Mouse (Mus musculus) adrenal gland, postnatal 14 days (tissue): Measurements from ENCODE around the gene Pde10a. TPM values are rescaled to one million over a fixed set of nuclear protein-coding genes. Genes with fewer than 3 reads are reported as not detected.

Source experiments
- DNase-seq: peaks from one replicate; pipeline ENCODE4 v3.0.0; 2021; ENCODE audit warnings: mixed read lengths
- total RNA-seq: library from RNA; stranded (reverse); gene quantifications from 2 replicates; pipeline ENCODE4 v1.2.3, GENCODE M21; 2021

The Pde10a gene
- total RNA-seq, 1 experiment from 2014 or later = 33.0 TPM

DNA sequence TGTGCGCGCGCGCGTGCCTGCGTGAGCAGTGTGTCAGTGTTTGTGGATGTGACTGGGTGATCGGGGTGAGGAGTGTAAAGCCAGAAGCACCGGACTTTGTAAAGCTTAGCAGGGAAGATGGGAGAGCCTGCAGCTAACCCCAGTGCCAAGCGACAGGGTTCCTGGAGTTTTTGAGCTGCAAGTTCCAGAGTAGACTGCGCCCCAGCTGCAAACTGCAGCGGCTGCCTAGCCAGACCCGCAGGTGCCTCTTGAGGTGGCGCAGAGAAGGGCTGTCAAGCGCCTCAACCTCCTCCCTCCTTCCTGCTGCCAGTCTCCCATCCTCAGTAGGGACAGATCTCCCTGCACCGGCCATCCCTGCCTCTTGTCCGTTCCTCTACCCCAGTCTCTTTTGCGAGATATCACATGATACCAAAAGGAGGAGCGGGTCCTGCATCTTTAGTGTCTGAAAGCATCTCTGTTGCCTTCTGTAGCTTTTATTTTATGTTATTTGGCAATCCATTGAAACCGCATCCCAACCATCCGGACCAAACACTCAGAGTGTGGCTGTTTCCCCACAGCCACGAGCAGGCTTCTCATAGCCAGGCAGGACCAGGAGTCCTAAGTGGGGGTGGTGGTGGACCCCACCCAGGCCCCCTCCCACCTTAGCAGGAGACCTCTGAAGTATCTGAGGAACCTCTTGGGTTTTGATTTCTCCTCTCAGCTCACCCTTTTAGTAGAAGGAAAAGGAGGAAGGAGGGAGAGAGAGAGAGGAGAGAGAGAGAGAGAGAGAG is 984 bp downstream of the Pde10a start:
- peak; percentile 41 for DNase-seq

GRCm38 (mm10) chr17:8526815-8527261 is 1.7 kb downstream of the Pde10a start:
- no peak for DNase-seq

- DNase-seq = no peak
Observed at GRCm38 (mm10) chr17:8528641-8529040, 3.5 kb downstream of the Pde10a start.

DNA sequence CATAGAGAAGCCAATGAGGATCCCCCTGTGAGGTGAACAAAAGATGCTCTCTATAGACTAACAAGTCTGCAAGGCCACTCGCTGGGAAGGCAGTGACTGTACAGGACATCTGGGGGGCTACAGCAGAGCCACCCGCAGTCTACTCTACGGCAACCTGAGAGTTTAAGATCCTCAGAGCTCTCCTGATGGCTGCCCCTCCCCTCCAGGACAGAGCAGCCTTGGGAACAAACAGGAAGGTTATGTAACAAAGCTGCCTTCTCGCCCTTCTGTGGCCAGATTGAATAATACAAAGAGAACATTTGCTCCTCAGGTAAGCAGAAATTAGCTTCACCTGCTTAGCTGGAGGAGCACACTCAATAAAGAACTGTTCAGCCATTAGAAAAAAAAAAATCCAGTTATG is 7.4 kb downstream of the Pde10a start:
- no peak for DNase-seq

GRCm38 (mm10) chr17:8533828-8534227 is 8.7 kb downstream of the Pde10a start:
- DNase-seq = peak; percentile 57

DNA sequence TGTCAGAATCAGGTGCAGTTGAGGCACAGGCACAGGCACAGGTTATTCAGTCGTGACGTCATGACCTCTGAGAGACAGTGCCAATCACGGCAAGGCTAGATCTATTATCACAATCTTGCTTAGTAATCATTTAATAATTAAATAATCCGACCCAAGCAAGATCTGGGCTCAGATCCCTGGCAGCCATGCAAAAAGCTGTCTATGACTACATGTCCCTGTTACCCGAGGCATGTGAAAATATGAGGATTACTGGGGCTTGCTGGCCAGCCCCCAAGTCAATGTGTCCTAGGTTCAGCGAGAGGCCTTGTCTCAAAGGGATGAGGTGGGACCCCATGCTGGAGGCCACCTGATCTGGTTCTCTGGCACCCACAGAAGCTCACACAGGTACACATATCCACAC is 11.3 kb downstream of the Pde10a start:
- peak; percentile 17 for DNase-seq

DNA sequence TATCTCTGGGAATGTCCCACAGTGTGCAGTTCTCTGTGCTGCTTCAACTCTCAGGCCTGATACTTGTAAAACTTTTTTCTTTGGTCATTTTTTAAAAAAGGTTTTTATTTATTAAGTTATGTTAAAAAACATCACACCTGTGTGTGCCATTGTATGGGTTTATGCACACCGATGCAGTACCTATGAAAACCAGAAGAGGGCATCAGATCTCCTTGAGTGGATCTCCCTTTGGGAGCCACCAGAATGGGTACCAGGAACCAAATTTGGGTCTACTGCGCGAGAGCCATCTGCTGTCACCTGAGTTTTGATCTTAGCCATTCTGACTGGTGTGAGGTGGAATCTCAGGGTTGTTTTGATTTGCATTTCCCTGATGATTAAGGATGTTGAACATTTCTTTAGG is 12.9 kb downstream of the Pde10a start:
- DNase-seq = peak; percentile 45

DNA sequence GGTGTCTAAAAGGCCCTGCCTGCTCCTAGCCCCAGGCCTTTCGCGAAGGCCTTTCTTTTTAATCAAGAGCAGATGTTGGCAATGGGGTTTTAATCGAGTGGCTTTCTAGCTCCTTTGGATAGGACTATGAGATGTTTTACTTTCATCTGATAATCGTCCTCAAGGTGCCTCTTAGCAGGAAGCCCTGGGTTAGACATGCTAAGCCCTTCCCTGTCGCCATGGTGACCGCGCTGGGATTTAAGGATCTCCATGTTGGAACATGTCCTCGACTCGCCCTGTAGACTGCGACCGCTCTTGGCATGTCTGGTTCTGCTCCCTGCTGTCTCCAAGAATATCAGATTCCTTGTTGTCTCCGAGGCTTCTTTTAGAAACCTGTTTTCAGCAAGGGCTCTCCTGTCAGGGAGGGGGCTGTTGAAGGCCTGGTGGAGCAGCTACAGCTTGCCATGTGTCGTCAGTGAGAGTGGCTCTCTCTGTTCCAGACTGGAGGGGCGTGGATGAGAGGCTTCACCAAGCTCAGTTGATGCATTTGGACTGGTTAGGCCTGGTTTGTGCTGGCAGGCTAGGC is 16.9 kb downstream of the Pde10a start:
- DNase-seq = no peak

DNA sequence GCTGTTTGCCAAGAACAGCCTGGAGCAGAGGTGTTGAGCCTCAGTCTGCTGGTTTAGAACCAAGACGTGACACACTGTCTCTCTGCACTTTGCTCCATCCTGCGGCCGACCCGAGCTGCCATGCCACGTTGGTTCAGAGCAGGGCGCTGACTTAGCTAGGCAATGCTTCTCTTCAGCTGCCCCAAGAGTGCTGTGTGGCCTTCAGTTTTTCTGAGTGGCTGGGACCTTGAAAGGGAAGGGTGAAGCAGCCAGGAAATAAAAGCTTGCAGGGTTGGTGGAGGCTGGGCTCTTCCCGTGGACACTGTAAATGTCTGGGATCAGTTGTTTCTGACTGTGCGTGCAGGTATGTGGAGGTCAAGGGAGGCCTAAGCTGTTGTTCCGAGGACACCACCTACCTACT is 21.2 kb downstream of the Pde10a start:
- peak; percentile 57 for DNase-seq

- no peak for DNase-seq
Observed at GRCm38 (mm10) chr17:8548733-8549132, 23.6 kb downstream of the Pde10a start.

- DNase-seq = no peak
Observed at GRCm38 (mm10) chr17:8551641-8552040, 26.5 kb downstream of the Pde10a start.

DNA sequence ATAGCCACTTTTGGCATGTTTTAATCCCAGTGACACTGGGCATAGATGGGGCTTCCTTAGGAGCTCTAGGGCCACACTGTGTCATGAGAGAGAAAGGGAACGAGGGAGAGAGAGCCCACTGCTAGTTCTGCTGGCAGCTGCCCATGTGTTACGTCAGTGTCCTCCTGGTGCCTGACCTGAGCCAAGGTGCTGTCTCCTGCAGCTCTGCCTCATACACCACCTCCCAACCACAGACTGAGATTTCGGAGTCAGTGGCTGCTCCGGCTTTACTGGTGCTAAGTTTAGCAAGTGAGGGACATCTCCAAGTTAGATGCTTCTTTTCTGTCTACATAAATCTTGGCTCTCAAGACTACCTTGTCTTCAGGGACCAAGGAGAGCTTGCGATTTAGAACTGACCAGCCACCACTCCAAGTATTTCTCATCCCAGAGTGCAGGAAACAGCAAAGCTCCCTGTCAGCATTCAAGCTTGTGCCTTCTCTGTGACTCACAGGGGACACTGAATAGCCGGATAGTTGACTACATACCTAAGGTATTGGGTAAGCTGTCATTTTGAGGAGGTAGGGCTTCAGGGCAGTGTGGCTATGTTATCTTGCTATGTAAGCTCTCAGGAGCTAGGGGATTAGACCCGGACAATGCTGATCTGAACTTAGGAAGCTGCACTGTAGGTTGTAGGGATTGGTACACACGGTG is 27.3 kb downstream of the Pde10a start:
- DNase-seq = peak; percentile 30

- DNase-seq = no peak
Observed at GRCm38 (mm10) chr17:8553601-8554000, 28.4 kb downstream of the Pde10a start.

DNA sequence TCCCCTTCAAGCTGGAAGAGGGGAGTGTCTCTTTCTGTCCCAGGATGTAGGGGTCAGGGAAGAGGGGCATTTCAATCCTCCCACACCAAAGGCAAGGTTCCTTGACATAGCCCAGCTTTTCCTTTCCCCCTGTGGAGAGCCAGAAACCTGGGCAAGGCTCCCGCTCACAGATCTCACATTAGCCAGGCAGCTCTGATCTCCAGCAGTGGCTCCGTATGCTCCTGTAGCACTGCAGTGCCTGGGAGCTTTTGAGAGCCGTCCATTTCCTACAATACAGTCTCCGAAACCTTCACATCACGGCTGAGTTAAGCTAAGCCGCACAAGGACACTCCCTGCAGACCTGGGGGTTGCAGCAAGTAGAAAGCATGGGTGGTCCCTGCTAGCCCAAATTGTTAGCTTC is 29.0 kb downstream of the Pde10a start:
- DNase-seq = no peak

GRCm38 (mm10) chr17:8555785-8556184 is 30.6 kb downstream of the Pde10a start:
- no peak for DNase-seq

GRCm38 (mm10) chr17:8556223-8556622 is 31.1 kb downstream of the Pde10a start:
- DNase-seq = no peak

GRCm38 (mm10) chr17:8557926-8558325 is 32.8 kb downstream of the Pde10a start:
- no peak for DNase-seq

GRCm38 (mm10) chr17:8562101-8562885 is 37.1 kb downstream of the Pde10a start:
- peak; percentile 56 for DNase-seq

- DNase-seq = no peak
Observed at GRCm38 (mm10) chr17:8562886-8563280, 37.7 kb downstream of the Pde10a start.

DNA sequence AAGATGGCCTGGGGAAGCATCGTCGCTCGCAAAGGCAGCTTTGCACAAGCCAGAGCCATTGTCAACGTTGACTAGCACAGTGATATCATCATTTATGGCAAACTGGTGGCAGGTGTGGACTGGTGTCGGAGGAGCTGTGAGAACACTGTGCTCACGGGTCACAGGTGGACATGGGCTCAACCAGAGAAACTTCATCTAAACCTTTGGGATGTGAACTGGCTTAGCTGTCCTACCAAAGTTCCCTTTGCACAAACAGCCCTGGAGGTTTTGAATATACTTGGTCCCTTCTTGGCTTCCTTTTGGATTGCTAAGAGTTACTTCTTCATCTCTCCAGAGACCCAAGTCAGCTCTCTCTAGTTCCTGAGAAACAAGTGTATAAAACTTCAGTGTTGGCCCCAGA is 41.7 kb downstream of the Pde10a start, which contains the start of gene Gm17087:
TSS of gene Gm17087 (minus strand) at position 101 of the 400 bp plus-strand sequence.
- DNase-seq = no peak

GRCm38 (mm10) chr17:8573542-8574260 is 48.5 kb downstream of the Pde10a start:
- DNase-seq = no peak

DNA sequence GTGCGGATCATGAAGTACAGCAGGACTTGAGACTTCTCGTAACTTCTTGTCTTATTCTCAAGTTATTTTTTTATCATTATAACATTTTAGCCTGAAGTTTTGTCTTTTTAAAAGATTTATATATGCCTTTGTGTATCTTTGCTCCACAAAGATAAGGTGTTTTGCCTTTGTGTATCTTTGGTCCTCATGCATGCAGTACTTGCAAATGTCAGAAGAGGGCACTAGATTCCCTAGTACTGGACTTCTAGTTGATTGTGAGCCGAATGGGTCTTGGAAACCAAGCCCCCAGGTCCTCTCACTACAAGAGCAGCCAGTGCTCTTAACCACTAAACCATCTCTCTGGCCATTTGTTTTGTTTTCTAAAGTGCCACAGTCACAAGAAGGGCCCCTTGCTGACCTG is 55.2 kb downstream of the Pde10a start:
- peak; percentile 21 for DNase-seq
